Mouse (Mus musculus) left cerebral cortex, adult 11 months (tissue): ENCODE data around the gene Mical2.

ENCODE experiments used
- DNase-seq: peaks from one replicate; pipeline ENCODE4 v3.0.0; 2022; ENCODE audit warnings: low spot score

Mical2 gene

DNA sequence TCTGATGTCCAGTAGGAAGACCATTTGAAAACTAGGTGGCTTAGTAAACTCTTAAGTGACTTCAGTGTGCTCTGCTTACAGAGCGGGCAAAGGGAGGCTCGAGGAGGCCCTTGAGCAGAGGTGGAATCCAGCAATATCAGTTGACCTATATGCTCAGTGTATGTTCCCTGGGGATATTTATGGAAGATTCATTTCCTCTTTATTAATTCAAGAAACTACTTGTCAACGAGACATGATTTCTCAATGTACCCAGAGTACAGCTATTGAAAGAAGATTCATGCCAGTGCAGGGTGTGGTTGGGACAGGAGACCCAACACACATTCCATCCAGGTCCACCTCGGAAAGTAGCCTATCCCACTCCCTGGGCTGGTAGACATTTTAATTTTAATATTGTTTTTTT, 231.7 kb downstream of the Mical2 start:
- no peak for DNase-seq

DNA sequence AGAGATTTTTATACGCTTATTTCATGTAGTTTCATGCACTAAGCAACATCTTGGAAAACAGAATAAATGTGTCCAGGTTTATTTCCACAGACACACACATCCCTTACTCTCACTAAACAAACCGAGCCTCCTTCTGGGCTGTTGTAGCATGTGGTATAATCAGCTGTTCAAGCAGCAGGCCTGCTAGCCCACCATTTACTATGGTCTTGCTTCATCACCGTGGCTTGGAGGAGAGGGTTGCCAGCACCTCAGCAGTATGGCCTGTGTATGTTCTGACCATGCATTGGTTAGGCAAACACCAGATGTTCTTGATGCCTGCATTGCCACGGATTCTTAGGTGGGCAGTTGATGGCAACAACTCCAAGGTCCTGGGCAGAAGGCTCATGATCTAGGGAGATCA, 232.3 kb downstream of the Mical2 start:
- no peak for DNase-seq

DNA sequence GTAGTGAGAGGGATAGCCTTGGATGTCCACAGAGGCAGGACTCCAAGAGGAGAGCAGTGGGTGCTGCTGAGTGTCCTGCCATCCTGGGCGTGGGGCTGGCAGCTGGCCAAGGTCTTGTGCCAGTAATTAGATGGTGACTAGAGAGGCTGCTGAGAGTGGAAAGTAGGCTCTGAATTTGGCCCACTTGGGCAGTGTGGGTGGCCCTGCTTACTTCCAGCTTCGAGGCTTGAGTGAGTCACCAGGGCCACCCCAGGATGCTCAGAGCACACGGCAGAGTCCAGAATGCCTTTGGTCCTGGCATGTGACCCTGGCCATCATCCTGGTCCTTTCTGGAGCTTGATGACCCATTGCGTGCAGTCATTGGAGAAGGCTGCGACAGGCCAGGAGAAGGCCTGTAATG, 232.8 kb downstream of the Mical2 start:
- DNase-seq = no peak
